Mouse (Mus musculus): Measurements from ENCODE around the gene Cdc5l.
"Not testable (repeated sequence)": the region's sequence is repeated elsewhere in the genome, so short reads cannot be mapped to it uniquely, and the experiment has no call there.

Gene Cdc5l

GRCm38 (mm10) chr17:45445923-45446322 is 12.4 kb upstream of the Cdc5l start:
- no peak for DNase-seq (ENCODE audit: low spot score in 2 of 2)

DNA sequence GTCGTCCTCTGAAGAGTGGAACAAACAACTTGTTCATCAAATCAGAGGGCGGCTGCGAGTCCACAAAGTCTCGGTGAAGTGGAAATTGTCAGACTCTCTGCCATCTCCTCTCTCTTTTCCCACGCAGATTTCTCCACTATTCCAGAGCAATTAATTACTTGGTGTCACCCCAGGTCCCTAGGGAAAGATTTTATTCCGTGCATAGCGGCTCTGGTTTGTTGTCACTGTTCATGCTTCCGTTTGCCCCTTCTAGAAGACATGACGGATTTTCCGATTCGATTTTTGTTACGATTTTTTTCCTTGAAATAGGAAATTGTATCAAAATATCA is 689 bp upstream of the Cdc5l start:
- no peak for DNase-seq (ENCODE audit: low spot score in 2 of 2)

GRCm38 (mm10) chr17:45432706-45433398 is 685 bp downstream of the Cdc5l start:
- DNase-seq (ENCODE audit: low spot score in 2 of 2) = no peak

DNA sequence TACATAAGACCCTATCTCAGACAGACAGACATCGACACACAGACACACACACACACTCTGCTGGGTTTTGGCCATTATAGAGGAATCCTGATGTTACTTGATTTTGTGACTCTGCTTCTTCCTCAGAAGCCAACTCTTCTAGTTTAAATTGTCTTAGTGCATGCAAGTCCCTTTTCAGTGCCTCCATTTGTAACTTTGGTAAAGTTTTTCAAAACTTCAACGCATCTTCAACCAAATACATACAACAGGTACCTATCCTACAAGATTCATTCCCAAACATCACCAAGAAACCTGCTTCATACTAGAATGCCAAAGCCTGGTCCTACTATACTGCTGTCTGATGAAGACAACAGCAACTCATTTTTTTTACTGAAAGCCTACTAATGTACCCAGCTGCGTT is 1.5 kb downstream of the Cdc5l start:
- DNase-seq (ENCODE audit: low spot score in 2 of 2) = no peak

DNA sequence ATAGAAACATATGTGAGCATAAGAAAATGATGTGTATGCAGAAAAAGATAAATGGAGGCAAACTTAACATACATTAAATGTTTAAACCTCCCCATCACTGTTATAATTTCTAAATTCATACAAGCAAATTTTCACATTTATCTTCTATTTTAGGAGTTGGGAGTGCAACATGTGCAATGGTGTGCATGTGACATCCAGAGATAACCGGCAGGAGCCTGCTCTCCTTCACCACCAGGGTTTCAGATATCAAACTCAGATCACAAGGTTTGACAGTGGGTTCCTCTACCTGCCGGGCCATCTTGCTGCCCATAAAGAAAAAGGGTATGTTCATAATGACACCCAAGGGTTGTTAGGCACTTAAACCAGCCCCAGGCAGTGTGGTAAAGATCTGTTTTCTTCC is 16.1 kb downstream of the Cdc5l start:
- no peak for DNase-seq (ENCODE audit: low spot score in 2 of 2)

- not testable (repeated sequence) for DNase-seq (ENCODE audit: low spot score in 2 of 2)
Observed at GRCm38 (mm10) chr17:45411617-45412016, 21.9 kb downstream of the Cdc5l start.

GRCm38 (mm10) chr17:45408719-45409118 is 24.8 kb downstream of the Cdc5l start:
- DNase-seq (ENCODE audit: low spot score in 2 of 2) = no peak

GRCm38 (mm10) chr17:45406281-45406680 is 27.3 kb downstream of the Cdc5l start:
- no peak for DNase-seq (ENCODE audit: low spot score in 2 of 2)

DNA sequence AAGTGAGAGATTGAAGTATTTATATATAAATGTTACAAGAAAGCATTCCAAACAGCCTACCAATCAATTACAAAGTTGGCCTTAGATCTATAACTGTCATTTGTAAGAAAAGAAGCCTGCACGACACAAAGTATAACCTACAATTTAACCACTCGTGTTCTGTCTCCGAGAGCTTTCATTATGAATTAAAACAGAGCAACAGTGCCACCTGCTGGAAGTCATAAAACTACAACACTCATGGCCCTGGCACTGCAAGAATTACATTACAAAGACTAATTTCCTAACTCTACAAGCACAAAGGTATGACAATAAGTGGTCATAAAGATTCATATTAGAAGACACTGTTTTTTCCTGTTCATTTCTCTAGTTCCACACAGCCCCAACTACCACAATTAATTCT is 30.3 kb downstream of the Cdc5l start:
- peak in 1 of 2 experiments; percentile 32 for DNase-seq (ENCODE audit: low spot score in 2 of 2)

DNA sequence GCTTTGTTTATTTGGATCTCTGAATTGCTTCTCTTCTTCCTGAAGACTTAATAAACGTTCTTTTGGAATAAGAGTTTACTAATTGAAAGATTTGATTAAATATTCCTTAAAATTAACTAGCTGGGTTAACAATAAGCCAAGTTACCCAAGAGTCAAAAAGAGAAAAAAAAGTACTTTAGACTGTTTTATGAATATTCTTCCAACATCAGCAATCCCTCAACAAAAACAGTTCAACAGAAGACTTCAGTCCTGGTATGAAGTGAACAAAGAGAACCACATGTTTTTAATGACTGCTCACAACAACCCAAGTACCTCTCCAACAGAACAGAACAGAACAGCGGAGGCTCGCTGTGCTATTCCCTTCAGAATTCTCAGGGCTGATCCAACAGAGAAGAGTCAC is 30.9 kb downstream of the Cdc5l start:
- no peak for DNase-seq (ENCODE audit: low spot score in 2 of 2)

DNA sequence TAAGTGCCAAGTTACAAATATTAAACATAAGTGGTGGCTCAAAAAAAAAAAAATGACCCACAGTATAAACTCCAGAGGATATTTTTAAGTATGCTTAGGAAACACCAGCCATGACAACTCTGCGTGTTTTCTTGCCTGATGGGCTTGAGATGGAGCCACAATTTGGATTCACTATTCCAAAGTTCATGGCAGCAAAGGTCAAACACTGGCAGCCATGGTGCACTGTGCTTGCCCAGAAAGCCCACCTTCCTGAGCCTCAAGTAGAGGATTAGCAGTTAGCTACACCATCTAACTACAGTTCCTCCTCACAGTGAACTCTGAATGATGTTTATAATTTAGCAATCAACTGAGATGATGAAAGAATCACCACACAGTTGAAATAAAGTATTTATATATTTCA is 31.4 kb downstream of the Cdc5l start:
- no peak for DNase-seq (ENCODE audit: low spot score in 2 of 2)

GRCm38 (mm10) chr17:45401126-45401905 is 32.2 kb downstream of the Cdc5l start:
- no peak for DNase-seq (ENCODE audit: low spot score in 2 of 2)

GRCm38 (mm10) chr17:45398021-45398420 is 35.5 kb downstream of the Cdc5l start:
- DNase-seq (ENCODE audit: low spot score in 2 of 2) = no peak

DNA sequence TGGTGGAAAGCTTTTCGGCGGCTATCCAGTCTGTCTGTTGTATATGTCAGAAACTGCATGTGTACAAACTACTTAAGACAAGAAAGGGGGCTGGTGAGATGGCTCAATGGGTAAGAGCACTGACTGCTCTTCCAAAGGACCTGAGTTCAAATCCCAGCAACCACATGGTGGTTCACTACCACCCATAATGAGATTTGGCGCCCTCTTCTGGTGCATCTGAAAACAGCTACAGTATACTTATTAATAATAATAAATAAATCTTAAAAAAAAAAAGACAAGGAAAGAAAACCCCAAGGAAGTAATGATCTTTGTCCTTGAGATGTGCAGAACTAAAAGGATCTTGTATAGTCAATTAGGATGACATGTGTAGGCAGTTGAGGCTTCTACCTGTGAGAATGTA is 36.0 kb downstream of the Cdc5l start:
- no peak for DNase-seq (ENCODE audit: low spot score in 2 of 2)

DNA sequence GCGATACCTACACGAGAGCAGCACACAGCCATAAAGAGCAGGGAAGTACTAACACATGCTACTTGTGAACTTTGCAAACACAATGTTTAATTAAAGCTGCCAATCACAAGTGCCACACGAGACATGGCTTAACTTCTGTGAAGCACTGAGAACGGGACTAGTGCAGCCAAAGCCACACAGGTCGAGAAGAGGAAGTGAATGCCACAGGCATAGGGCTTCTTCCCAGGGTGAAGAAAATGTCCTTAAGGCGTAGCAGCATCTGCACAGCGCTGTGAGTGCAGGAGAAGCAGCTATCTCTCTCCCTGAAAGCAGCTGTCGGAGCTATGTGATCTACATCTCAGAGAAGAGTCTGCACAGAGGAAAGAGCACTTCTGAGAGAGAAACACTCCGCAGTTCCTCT is 38.9 kb downstream of the Cdc5l start:
- DNase-seq (ENCODE audit: low spot score in 2 of 2) = no peak

GRCm38 (mm10) chr17:45393765-45394164 is 39.8 kb downstream of the Cdc5l start:
- DNase-seq (ENCODE audit: low spot score in 2 of 2) = no peak

DNA sequence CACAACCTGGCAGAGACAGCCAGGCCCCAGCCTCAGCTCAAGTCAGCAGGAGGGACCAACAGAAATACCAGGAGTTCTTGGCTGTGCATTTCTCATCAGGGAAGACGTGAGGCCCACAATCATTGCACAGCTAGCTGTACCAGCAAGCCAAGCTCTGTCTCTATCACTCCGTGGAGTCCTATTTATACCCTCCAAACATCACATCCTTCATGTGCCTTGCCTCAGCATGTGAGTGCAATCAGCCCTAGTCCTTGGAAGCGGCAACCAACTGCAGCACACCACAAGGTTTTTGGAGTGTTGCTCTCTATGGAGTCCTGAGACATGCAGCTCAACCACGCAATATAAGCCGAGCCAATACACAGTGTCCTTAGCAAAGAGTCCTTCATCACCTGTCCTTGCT is 43.6 kb downstream of the Cdc5l start:
- DNase-seq (ENCODE audit: low spot score in 2 of 2) = peak in 1 of 2 experiments; percentile 7

DNA sequence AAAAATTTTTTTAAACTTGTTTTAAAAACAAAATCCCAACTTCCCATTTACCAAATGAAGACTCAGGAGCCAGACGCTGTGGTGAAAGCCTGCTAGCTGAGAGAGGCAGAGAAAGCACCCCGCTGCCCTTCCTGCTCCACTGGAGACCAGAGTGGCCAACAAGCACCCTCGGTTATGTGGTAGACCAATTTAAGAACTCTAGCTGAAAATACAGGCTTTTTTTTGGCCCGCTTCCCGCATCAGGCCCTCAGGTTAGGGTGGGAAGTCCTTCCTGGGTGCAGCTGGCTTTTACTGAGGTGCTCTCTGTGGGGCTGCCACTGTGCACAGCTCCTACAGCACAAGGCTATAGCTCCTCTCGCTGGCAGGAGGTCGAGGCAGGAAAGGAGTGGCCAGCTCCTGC is 46.6 kb downstream of the Cdc5l start:
- no peak for DNase-seq (ENCODE audit: low spot score in 2 of 2)

DNA sequence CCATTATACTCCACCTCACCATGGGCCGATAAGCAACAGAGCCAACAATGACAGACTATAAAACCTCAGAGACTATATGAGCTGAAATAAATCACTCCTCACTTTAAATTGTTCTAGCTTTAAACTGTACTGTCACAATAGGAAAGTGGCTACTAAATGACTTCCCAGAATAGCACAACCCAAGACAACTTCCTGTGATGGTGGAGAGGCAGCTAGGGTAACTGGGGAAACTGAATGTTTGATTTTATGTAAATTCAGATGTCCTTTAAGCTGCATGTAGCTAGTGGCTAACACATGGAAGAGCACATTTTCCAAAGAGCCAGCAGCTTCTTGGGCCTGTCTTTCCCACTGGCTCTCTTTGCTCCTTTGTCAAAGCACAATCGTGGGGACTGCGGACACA is 50.2 kb downstream of the Cdc5l start:
- DNase-seq (ENCODE audit: low spot score in 2 of 2) = no peak

GRCm38 (mm10) chr17:45379271-45379784 is 54.2 kb downstream of the Cdc5l start:
- DNase-seq (ENCODE audit: low spot score in 2 of 2) = no peak

DNA sequence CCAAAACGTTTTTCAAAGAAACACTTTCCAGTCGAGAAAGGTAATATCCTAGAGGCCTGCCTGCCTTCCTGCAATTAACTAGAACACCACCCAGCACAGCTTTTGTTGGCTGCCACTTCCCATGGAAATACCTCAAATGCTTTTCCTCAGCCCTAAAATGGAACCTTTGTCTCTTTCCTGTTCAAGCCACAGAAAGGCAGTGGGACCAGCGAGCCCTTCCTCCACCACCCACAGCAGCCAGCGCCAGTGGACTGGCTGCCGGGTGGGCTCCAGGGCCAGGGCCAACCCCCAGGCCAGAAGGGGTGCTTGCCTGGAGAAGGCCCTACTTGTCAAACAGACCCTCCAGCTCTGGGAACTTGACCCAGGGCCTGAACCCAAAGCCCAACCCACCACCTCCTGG is 56.2 kb downstream of the Cdc5l start:
- peak in 1 of 2 experiments; percentile 9 for DNase-seq (ENCODE audit: low spot score in 2 of 2)

DNA sequence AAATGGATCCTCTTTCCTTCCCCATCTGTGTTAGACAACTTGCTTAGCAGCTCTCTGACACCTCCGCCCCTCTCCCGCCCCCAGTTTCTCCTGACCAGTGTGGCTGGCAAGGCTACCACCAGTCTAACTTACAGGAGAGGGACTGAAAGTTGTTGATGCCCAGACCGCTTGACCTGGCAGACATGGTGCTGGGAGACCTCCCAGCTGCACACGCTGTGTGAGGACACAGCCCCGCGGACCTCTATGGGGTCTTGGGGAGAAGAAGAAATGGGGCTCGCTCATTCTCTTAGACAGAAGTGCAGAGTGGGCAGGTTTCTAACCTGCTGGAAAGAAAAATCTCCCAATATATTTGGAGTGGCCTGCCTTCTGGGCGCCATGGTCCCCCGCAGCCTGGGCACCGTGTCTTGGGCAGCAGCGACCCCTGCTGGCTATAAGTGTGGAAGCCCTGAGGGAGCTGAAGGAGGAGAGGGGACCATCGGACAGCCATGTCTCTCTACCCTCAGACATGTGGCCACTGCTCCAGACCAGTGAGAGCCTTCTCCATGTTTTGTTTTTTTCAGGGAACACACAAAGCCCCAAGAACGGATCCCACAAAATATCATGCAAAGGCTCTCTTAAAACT is 59.4 kb downstream of the Cdc5l start:
- DNase-seq (ENCODE audit: low spot score in 2 of 2) = peak; percentile 33 to 35

GRCm38 (mm10) chr17:45371042-45371441 is 62.5 kb downstream of the Cdc5l start:
- no peak for DNase-seq (ENCODE audit: low spot score in 2 of 2)

Data from heart, adult 9 months (tissue).